Mouse (Mus musculus) hindbrain, embryonic 16.5 days (tissue): Measurements from ENCODE around the gene Nrxn3. TPM values are rescaled to one million over a fixed set of nuclear protein-coding genes. Genes with fewer than 3 reads are reported as not detected.

Experiments used
- ATAC-seq: fragments of 200-750 bp; cut with Nextera tagmentation; 2 replicates; pipeline ENCODE4 v1.8.0; 2017; ENCODE audit warnings: moderate TSS enrichment, moderate library complexity
- H3K27ac ChIP-seq: fragments of 300-500 bp; sonication (generic); 2 replicates; pipeline ENCODE4 v1.5.1; 2014; ENCODE audit warnings: low read depth, mild to moderate bottlenecking, control low read depth, low read length, moderate library complexity
- H3K27me3 ChIP-seq: fragments of 300-500 bp; sonication (generic); replicated peaks from 2 replicates; pipeline ENCODE4 v1.6.1; 2014; ENCODE audit warnings: low read length; ENCODE audit not compliant: control insufficient read depth, insufficient read depth
- H3K36me3 ChIP-seq: fragments of 300-500 bp; sonication (generic); 2 replicates; pipeline ENCODE4 v1.6.1; 2014; ENCODE audit warnings: mild to moderate bottlenecking, low read length, moderate library complexity, mixed read lengths; ENCODE audit not compliant: control insufficient read depth, insufficient read depth
- H3K4me1 ChIP-seq: fragments of 300-500 bp; sonication (generic); 2 replicates; pipeline ENCODE4 v1.6.1; 2014; ENCODE audit warnings: low read depth, low read length; ENCODE audit not compliant: control insufficient read depth, insufficient read depth
- H3K4me2 ChIP-seq: fragments of 300-500 bp; sonication (generic); 2 replicates; pipeline ENCODE4 v1.6.1; 2014; ENCODE audit warnings: mild to moderate bottlenecking, low read length, control low read depth, moderate library complexity
- H3K4me3 ChIP-seq: fragments of 300-500 bp; sonication (generic); 2 replicates; pipeline ENCODE4 v1.5.1; 2014; ENCODE audit warnings: mild to moderate bottlenecking, low read length, control low read depth, moderate library complexity
- H3K9ac ChIP-seq: fragments of 300-500 bp; sonication (generic); 2 replicates; pipeline ENCODE4 v1.6.1; 2014; ENCODE audit warnings: low read depth, mild to moderate bottlenecking, control low read depth, low read length, moderate library complexity
- H3K9me3 ChIP-seq: fragments of 300-500 bp; sonication (generic); 2 replicates; pipeline ENCODE4 v1.6.1; 2014; ENCODE audit warnings: mild to moderate bottlenecking, low read length, moderate library complexity; ENCODE audit not compliant: control insufficient read depth
- WGBS: fragments of 180-500 bp; shearing (Covaris S2); extraction: QIAGEN DNeasy Blood & Tissue Kit; methylation state at CpG from one replicate; pipeline ENCODE4 v1.1.7; 2014; 5-methylcytosine and 5-hydroxymethylcytosine counted together
- microRNA-seq: library from miRNA; unstranded; fragments of <30 nt; microRNA quantifications from one replicate; pipeline ENCODE4, GENCODE M21; 2017
- polyA plus RNA-seq: library from polyadenylated mRNA; unstranded; fragments of >200 nt; fragmentation: Nextera tagmentation; extraction: Ambion mirVana; gene quantifications from 2 replicates; pipeline ENCODE4 v1.2.1, GENCODE M21; 2015

Nrxn3 gene
- polyA plus RNA-seq, 1 experiment from 2014 or later = 99.6 TPM

DNA sequence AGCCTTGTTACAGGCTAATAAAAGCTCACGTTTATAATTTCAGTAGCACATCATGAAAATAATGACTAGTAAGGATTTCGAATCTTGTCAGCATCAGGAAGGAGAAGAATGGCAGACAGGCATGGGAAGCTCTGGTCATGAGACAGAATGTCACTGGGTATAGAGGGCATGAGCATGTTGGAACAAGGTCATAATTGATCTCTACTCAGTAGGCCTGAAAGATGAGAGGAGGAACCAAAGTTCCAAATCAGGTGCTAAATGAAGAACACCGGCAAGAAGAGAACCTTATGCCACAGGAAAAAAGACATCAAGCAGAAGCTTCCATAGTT, 1615.5 kb downstream of the Nrxn3 start:
- Histone ChIP-seq H3K36me3 (no peaks in the 10 kb centered on the region), H3K9ac (no peak overlapping the region), H3K27me3 (no peaks in the 10 kb centered on the region), H3K4me3 (no peak overlapping the region), H3K4me1 (no peaks in the 10 kb centered on the region), H3K27ac (no peak overlapping the region), H3K4me2 (no peak overlapping the region), H3K9me3 (no peaks in the 10 kb centered on the region)
- WGBS = 92% methylated on average over 3 of the region's 3 CpGs
- ATAC-seq = no peak

Small RNAs within 50 kb of the gene (microRNA-seq; reads per million reads assigned to microRNA genes)
- not detected for gene Gm23989
- not detected for gene Gm27313
